Mouse (Mus musculus): ENCODE measurements around the gene Nprl2. TPM values are rescaled to one million over a fixed set of nuclear protein-coding genes. Genes with fewer than 3 reads are reported as not detected.
A peak's percentile ranks its signal among the peaks of the same experiment; 100 is the strongest.

Gene Nprl2
- 0.37 TPM in 1 of 2 replicates, not detected in the other for polyA plus RNA-seq (2012; ENCODE audit: insufficient read depth, low replicate concordance)

- H3K36me3 ChIP-seq (replicated peaks; ENCODE audit: low read length) = peaks cover 67% of the 10 kb centered on the region
- TF ChIP-seq GATA1 (IDR thresholded peaks at IDR 0.05; ENCODE audit: borderline replicate concordance, low read length) (no peak), FLI1 (IDR thresholded peaks at IDR 0.05; ENCODE audit: low read length) (0 out of 2 replicates have a peak, but pooled peaks have one; percentile 37)
- H3K4me1 ChIP-seq = peaks cover 74% of the 10 kb centered on the region
These were observed at the start of gene Nprl2, which contains the start of gene Cyb561d2 for GRCm38 (mm10) chr9:107541474-107542351. Gene Nprl2 (plus strand): TSS chr9:107542226. Gene Cyb561d2 (minus strand): TSS chr9:107542193.

DNA sequence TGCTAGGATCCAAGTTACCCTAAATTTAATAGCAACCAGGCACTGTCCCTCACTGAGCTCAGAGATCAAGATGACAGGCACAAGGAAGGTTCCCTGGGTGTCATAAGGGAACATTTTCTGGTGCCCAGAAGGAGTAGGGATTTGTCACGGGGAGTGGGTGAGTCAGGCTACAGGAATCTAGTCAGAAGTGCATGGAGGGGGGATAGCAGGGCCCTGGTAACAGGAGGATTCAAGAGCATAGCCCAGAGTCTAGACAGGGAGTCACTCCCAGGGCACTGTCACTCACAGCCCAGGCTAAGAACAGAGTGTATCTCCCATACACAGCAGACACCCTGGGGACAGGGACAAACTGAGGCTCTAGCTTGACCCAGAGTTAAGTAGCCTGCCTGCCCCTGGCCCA is 48.5 kb upstream of the Nprl2 start:
- H3K4me1 ChIP-seq = no peaks in the 10 kb centered on the region
- no peaks in the 10 kb centered on the region for H3K36me3 ChIP-seq (replicated peaks; ENCODE audit: low read length)
- peaks cover 61% of the 10 kb centered on the region for H3K27me3 ChIP-seq (replicated peaks)
- no peaks in the 10 kb centered on the region for H3K9me3 ChIP-seq
- TF ChIP-seq FLI1 (IDR thresholded peaks at IDR 0.05; ENCODE audit: low read length) (no peak), GATA1 (IDR thresholded peaks at IDR 0.05; ENCODE audit: borderline replicate concordance, low read length) (no peak)
- no peak overlapping the region for H3K4me3 ChIP-seq (replicated peaks)

More at GRCm38 (mm10) chr9:107541474-107542351, at the start of gene Nprl2, which contains the start of gene Cyb561d2:
- no peaks in the 10 kb centered on the region for H3K27me3 ChIP-seq (replicated peaks)
- H3K4me3 ChIP-seq (replicated peaks) = peak within 1 kb of the TSS; percentile 94
- H3K9me3 ChIP-seq = no peaks in the 10 kb centered on the region

DNA sequence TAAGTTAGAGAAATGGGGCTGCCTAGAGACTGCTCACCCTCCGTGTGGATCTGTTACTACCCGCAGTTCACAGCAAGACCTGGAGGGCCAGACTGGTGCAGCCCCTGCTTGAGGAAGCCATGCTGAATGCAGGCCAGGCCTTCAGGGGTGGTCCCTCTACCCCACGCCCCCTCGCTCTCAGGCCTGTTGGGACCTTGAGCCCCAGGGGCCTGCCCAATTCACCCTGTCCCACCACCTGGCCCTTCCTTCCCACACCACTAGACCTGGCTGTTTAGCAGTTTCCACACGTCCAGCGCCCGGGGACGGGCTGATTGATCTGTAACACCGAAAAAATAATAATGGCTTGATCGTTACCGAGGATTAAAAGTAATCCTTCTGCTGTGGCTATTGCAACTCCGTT is 47.8 kb upstream of the Nprl2 start:
- H3K4me1 ChIP-seq = no peaks in the 10 kb centered on the region
- H3K9me3 ChIP-seq = no peaks in the 10 kb centered on the region
- TF ChIP-seq FLI1 (IDR thresholded peaks at IDR 0.05; ENCODE audit: low read length) (no peak), GATA1 (IDR thresholded peaks at IDR 0.05; ENCODE audit: borderline replicate concordance, low read length) (no peak)
- no peaks in the 10 kb centered on the region for H3K36me3 ChIP-seq (replicated peaks; ENCODE audit: low read length)
- H3K4me3 ChIP-seq (replicated peaks) = no peak overlapping the region
- H3K27me3 ChIP-seq (replicated peaks) = peaks cover 65% of the 10 kb centered on the region

DNA sequence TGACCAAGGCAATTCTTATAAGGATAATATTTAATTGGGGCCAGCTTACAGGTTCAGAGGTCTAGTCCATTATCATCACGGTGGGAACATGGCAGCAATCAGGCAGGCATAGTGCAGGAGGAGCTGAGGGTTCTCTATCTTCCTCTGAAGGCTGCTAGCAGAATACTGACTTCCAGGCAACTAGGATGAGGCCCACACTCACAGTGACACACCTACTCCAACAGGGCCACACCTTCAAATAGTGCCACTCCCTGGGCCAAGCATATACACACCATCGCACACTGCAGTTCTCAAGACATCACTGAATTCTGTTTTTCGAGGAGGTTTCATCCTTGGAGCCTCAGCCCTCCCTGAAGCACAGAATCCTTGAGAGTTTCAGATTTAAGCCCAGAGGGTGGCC is 45.7 kb upstream of the Nprl2 start:
- Histone ChIP-seq H3K27me3 (replicated peaks) (peaks cover 67% of the 10 kb centered on the region), H3K4me1 (no peaks in the 10 kb centered on the region), H3K4me3 (replicated peaks) (no peak overlapping the region), H3K9me3 (no peaks in the 10 kb centered on the region), H3K36me3 (replicated peaks; ENCODE audit: low read length) (no peaks in the 10 kb centered on the region)
- no peak for TF ChIP-seq GATA1 (IDR thresholded peaks at IDR 0.05; ENCODE audit: borderline replicate concordance, low read length)
- TF ChIP-seq FLI1 (IDR thresholded peaks at IDR 0.05; ENCODE audit: low read length) = no peak

DNA sequence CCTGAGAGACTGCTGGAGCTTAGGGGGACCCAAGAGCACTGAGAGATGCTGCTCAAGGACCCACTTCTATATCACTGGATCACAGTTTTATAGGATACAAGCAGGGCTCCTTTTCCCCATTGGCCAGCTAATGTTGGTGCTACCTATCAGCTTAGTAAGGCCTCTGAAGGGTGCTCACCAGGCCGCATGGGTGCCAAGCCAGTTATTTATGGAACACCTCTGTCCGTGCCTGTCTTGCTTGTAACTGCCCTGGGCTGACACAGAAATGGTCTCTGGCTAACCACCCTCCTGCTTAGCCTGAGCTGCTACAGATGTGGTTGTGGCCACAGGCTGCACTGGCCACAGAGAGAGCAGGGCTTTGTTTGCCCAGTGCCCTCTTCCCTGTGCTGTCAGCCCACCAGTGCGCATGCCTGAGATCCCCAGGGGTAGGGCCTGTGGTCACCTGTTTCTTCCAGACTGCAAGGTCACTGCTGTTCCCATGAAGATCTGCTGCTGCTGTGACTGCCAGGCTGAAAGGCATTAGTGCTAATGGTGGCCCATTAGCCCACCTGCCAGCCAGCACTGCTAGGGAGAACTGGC is 41.2 kb upstream of the Nprl2 start:
- H3K9me3 ChIP-seq = no peaks in the 10 kb centered on the region
- TF ChIP-seq FLI1 (IDR thresholded peaks at IDR 0.05; ENCODE audit: low read length) = no peak
- TF ChIP-seq GATA1 (IDR thresholded peaks at IDR 0.05; ENCODE audit: borderline replicate concordance, low read length) = no peak
- H3K4me1 ChIP-seq = no peaks in the 10 kb centered on the region
- no peaks in the 10 kb centered on the region for H3K36me3 ChIP-seq (replicated peaks; ENCODE audit: low read length)
- H3K27me3 ChIP-seq (replicated peaks) = peaks cover 72% of the 10 kb centered on the region
- H3K4me3 ChIP-seq (replicated peaks) = no peak overlapping the region

- Histone ChIP-seq H3K27me3 (replicated peaks) (peaks cover 72% of the 10 kb centered on the region), H3K9me3 (no peaks in the 10 kb centered on the region), H3K36me3 (replicated peaks; ENCODE audit: low read length) (no peaks in the 10 kb centered on the region), H3K4me3 (replicated peaks) (no peak overlapping the region), H3K4me1 (no peaks in the 10 kb centered on the region)
- no peak for TF ChIP-seq FLI1 (IDR thresholded peaks at IDR 0.05; ENCODE audit: low read length)
- no peak for TF ChIP-seq GATA1 (IDR thresholded peaks at IDR 0.05; ENCODE audit: borderline replicate concordance, low read length)
These were observed 39.7 kb upstream of the Nprl2 start for GRCm38 (mm10) chr9:107502131-107502846.

GRCm38 (mm10) chr9:107504662-107505537 is 37.1 kb upstream of the Nprl2 start:
- Histone ChIP-seq H3K4me1 (no peaks in the 10 kb centered on the region), H3K9me3 (no peaks in the 10 kb centered on the region), H3K36me3 (replicated peaks; ENCODE audit: low read length) (no peaks in the 10 kb centered on the region), H3K4me3 (replicated peaks) (no peak overlapping the region), H3K27me3 (replicated peaks) (peaks cover 80% of the 10 kb centered on the region)
- no peak for TF ChIP-seq FLI1 (IDR thresholded peaks at IDR 0.05; ENCODE audit: low read length)

DNA sequence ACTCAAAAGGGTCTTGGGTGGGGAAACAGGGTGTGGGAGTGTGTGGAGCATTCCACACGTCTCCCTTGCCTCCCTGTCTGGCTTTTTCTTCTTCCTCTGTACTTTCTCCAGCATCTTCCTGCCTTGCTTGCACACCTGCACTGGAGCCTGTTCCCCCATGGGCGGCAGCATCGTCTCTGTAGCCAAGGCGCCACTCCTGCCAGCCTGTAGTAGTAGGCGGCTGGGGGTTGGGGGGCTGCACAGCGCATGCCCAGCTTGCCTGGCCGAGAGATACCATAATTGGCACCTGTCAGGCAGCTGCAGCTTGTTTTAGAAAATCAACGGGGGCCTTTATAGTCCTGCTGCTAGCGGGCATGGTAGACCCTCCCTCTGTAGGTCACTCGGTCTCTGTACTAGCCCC is 33.8 kb upstream of the Nprl2 start:
- no peak overlapping the region for H3K4me3 ChIP-seq (replicated peaks)
- no peaks in the 10 kb centered on the region for H3K36me3 ChIP-seq (replicated peaks; ENCODE audit: low read length)
- H3K27me3 ChIP-seq (replicated peaks) = peaks cover 76% of the 10 kb centered on the region
- TF ChIP-seq GATA1 (IDR thresholded peaks at IDR 0.05; ENCODE audit: borderline replicate concordance, low read length) (no peak), FLI1 (IDR thresholded peaks at IDR 0.05; ENCODE audit: low read length) (no peak)
- H3K4me1 ChIP-seq = no peaks in the 10 kb centered on the region
- no peaks in the 10 kb centered on the region for H3K9me3 ChIP-seq

Data from megakaryocyte, embryonic 14.5 days (primary cell).